Mouse (Mus musculus): ENCODE measurements around the gene Clpp. TPM values are rescaled to one million over a fixed set of nuclear protein-coding genes. Genes with fewer than 3 reads are reported as not detected.

Gene Clpp
- polyA plus RNA-seq, 1 experiment from 2014 or later, result 71.1 TPM

DNA sequence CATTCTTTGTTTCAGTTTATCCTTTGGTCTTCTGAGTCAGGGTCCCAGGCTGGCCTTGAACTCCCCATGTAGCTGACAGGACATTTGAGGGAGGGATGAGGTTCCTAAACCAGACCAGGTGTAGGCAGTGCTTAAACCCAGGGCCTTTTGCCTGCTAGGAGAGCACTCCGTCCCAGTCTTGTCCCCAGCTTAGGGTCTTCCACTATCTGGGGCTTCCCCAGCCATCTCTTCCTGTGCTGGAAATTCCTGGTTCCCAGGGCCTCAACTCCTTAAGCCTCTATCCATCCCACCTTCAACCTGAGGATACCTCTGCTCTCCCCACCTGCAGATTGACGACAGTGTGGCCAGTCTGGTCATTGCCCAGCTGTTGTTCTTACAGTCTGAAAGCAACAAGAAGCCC, 861 bp downstream of the Clpp start:
- no peak for ATAC-seq
- peak overlapping the region; percentile 83; the same call in 1 of the 2 replicates for H3K4me2 ChIP-seq (replicated peaks; ENCODE audit: low read depth, low read length)
- peaks cover 8% of the 10 kb centered on the region; the same call in 1 of the 2 replicates for H3K36me3 ChIP-seq (ENCODE audit: insufficient read depth, low read length)
- no peak for TF ChIP-seq CTCF (IDR thresholded peaks at IDR 0.05)
- no peak for TF ChIP-seq EP300 (IDR thresholded peaks at IDR 0.05)
- WGBS, result 72% methylated on average over 2 of the region's 2 CpGs
- H3K27me3 ChIP-seq (replicated peaks; ENCODE audit: insufficient read depth, low read length), result no peaks in the 10 kb centered on the region
- no peaks in the 10 kb centered on the region for H3K4me1 ChIP-seq (ENCODE audit: insufficient read depth, low read depth, low read length)
- no peak overlapping the region for H3K9ac ChIP-seq (replicated peaks; ENCODE audit: low read depth)
- H3K9me3 ChIP-seq (ENCODE audit: low read length), result no peaks in the 10 kb centered on the region
- no peak for DNase-seq (ENCODE audit: low spot score)
- peak overlapping the region; percentile 59 for H3K4me3 ChIP-seq (ENCODE audit: low read depth, low read length)
- no peak overlapping the region for H3K27ac ChIP-seq (ENCODE audit: low read length)

DNA sequence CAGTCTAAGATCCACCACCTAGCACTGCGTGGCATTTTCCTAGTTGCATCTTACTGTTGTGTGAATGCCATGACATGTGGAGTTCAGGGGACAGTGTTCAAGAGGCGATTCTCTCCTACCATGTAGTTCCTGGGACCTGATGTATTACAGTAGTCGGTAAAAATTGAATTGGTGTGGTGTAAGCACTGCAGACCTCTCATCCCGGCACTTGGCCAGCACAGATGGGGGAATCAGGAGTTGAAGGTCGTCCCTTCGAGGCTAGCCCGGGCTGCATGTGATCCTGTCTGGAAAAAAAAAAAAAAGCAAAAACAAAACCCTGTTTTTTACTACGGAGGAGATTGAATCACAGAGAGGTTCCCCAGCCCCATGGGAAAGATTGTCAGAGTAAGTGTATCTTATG, 4.9 kb downstream of the Clpp start:
- DNase-seq (ENCODE audit: low spot score) (no peak), ATAC-seq (no peak)
- TF ChIP-seq CTCF (IDR thresholded peaks at IDR 0.05) (no peak), EP300 (IDR thresholded peaks at IDR 0.05) (no peak)
- Histone ChIP-seq H3K27ac (ENCODE audit: low read length) (no peak overlapping the region), H3K27me3 (replicated peaks; ENCODE audit: insufficient read depth, low read length) (no peaks in the 10 kb centered on the region), H3K9ac (replicated peaks; ENCODE audit: low read depth) (no peak overlapping the region), H3K9me3 (ENCODE audit: low read length) (no peaks in the 10 kb centered on the region), H3K36me3 (ENCODE audit: insufficient read depth, low read length) (peaks cover 11% of the 10 kb centered on the region; the same call in 1 of the 2 replicates), H3K4me3 (ENCODE audit: low read depth, low read length) (no peak overlapping the region), H3K4me2 (replicated peaks; ENCODE audit: low read depth, low read length) (no peak overlapping the region), H3K4me1 (ENCODE audit: insufficient read depth, low read depth, low read length) (no peaks in the 10 kb centered on the region; the same call in 1 of the 2 replicates)
- 82% methylated on average over 8 of the region's 8 CpGs for WGBS

DNA sequence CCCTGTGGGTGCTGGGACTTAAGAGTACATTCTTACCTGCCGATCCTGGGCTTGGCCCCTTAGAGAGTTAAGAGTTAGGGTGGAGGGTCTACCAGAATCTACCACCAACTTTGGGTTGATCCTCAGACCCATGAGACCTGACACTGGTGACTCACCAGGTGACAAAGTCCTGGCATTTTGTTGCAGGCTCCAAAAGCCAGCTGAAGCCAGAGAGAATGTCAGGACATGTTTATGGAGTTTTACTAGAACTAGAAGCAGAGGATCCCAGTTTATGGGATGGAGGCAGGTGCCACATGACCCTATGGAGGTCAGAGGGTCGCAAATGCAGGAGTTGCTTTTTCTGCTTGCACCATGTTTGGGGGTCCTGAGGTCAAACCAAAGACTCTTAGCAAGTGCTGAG, 6.4 kb downstream of the Clpp start:
- no peak overlapping the region for H3K9ac ChIP-seq (replicated peaks; ENCODE audit: low read depth)
- DNase-seq (ENCODE audit: low spot score), result no peak
- ATAC-seq, result no peak
- H3K27ac ChIP-seq (ENCODE audit: low read length), result no peak overlapping the region
- H3K4me2 ChIP-seq (replicated peaks; ENCODE audit: low read depth, low read length), result no peak overlapping the region
- no peaks in the 10 kb centered on the region; the same call in 1 of the 2 replicates for H3K4me1 ChIP-seq (ENCODE audit: insufficient read depth, low read depth, low read length)
- no peak overlapping the region for H3K4me3 ChIP-seq (ENCODE audit: low read depth, low read length)
- no peak for TF ChIP-seq EP300 (IDR thresholded peaks at IDR 0.05)
- no peak for TF ChIP-seq CTCF (IDR thresholded peaks at IDR 0.05)
- H3K9me3 ChIP-seq (ENCODE audit: low read length), result no peaks in the 10 kb centered on the region
- WGBS, result 65% methylated on average over 2 of the region's 2 CpGs
- H3K27me3 ChIP-seq (replicated peaks; ENCODE audit: insufficient read depth, low read length), result no peaks in the 10 kb centered on the region
- H3K36me3 ChIP-seq (ENCODE audit: insufficient read depth, low read length), result peaks cover 11% of the 10 kb centered on the region; the same call in 1 of the 2 replicates

DNA sequence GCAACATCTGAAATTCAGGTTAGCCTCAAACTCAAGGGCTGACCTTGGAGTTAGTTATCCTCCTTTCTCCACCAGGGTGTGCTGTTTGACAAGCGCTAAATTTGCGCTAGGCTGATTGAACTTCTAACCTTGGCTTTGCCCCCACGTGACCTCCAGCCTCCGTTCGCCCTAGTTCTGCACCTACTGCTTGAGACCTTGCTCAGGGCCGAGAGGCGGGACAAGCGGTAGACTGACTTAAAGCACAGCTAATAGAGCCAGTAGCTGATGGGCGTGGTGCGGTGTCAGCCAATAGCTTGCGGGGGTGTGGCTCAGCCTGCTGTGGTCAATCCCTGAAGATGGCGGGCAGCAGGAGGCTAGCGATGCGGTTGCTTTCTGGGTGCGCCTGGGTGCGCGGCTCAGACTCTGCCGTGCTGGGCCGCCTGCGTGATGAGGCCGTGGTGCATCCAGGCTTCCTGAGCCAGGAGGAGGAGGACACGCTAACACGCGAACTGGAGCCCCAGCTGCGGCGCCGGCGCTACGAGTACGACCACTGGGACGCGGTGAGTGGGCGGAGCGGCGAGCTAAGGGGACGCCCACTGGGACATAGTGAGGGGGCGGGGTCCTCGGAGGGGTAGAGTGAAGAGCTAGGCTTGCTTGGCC, 7.0 kb downstream of the Clpp start, which contains the start of gene Alkbh7:
Alkbh7 (plus strand) TSS at position 311 of the 639 bp plus-strand sequence.
- Histone ChIP-seq H3K9me3 (ENCODE audit: low read length) (no peaks in the 10 kb centered on the region), H3K9ac (replicated peaks; ENCODE audit: low read depth) (peak within 1 kb of the TSS; percentile 34), H3K4me1 (ENCODE audit: insufficient read depth, low read depth, low read length) (no peaks in the 10 kb centered on the region; the same call in 1 of the 2 replicates), H3K27me3 (replicated peaks; ENCODE audit: insufficient read depth, low read length) (no peaks in the 10 kb centered on the region), H3K36me3 (ENCODE audit: insufficient read depth, low read length) (peaks cover 11% of the 10 kb centered on the region; the same call in 1 of the 2 replicates), H3K4me2 (replicated peaks; ENCODE audit: low read depth, low read length) (peak within 1 kb of the TSS; percentile 59), H3K27ac (ENCODE audit: low read length) (peak within 1 kb of the TSS; percentile 59), H3K4me3 (ENCODE audit: low read depth, low read length) (peak within 1 kb of the TSS; percentile 74)
- WGBS, result under 1% methylated on average over 37 of the region's 38 CpGs
- DNase-seq (ENCODE audit: low spot score), result peak; percentile 100
- TF ChIP-seq EP300 (IDR thresholded peaks at IDR 0.05) (no peak; the same call in 1 of the 2 replicates), CTCF (IDR thresholded peaks at IDR 0.05) (peak; percentile 90)
- ATAC-seq, result peak; percentile 100

DNA sequence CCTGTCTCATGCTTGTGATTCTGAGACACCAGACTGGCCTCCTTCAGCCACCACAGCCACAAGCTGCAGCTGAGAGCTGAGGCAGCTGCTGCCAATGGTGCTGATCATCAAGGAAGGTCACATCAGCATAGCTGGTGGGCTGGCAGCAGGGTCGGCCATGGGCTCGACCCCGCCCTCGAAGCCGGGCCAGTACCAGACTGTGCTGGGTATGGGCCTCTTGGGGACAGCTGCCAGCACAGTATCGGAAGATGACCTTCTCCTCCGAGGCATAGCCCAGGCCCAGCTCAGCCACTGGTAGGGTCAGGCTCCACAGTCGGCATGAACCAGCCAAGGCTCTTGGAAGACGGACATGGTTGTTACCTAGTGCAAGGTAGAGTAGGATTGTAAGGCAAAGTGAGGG, 9.3 kb downstream of the Clpp start:
- Histone ChIP-seq H3K4me1 (ENCODE audit: insufficient read depth, low read depth, low read length) (no peaks in the 10 kb centered on the region; the same call in 1 of the 2 replicates), H3K27ac (ENCODE audit: low read length) (no peak overlapping the region), H3K9me3 (ENCODE audit: low read length) (no peaks in the 10 kb centered on the region), H3K36me3 (ENCODE audit: insufficient read depth, low read length) (peaks cover 15% of the 10 kb centered on the region), H3K4me2 (replicated peaks; ENCODE audit: low read depth, low read length) (no peak overlapping the region), H3K27me3 (replicated peaks; ENCODE audit: insufficient read depth, low read length) (no peaks in the 10 kb centered on the region), H3K4me3 (ENCODE audit: low read depth, low read length) (no peak overlapping the region), H3K9ac (replicated peaks; ENCODE audit: low read depth) (no peak overlapping the region)
- WGBS, result 94% methylated on average over 9 of the region's 9 CpGs
- DNase-seq (ENCODE audit: low spot score), result no peak
- ATAC-seq, result no peak
- TF ChIP-seq CTCF (IDR thresholded peaks at IDR 0.05) (no peak), EP300 (IDR thresholded peaks at IDR 0.05) (no peak)

DNA sequence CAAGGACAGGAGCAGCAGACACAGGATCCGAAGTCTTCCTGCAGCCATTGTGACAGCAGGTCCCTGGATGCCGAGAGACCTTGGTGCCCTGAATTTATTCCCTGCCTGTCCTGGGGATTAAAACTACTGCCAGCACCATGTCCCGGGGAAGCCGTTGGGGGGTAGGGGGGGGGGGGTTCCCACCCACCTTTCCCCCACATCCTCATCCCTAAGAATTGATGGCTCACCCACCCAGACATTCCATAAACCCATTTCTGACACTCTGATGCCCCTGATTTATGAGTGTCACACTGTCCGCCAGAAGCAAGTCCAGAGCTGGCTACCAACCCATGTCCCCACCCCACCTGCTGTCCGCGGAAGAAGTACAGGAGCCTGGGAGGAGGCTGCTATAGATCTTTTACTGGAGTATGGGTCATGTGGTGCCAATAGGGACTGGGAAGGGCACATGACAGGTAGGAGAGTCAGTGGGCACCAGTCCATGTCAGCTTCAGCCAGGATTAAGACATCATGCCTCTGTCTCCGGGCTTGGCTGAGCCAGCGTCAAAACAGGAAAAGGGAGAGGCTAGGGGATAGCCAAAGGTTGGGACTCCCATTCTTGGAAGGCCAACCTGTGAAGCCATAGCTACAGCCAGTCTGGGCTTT, 10.0 kb downstream of the Clpp start, which contains the start of gene Pspn:
Pspn (minus strand) TSS at position 51 of the 642 bp plus-strand sequence.
- H3K27me3 ChIP-seq (replicated peaks; ENCODE audit: insufficient read depth, low read length), result no peaks in the 10 kb centered on the region
- WGBS, result 87% methylated on average over 9 of the region's 9 CpGs
- H3K36me3 ChIP-seq (ENCODE audit: insufficient read depth, low read length), result peaks cover 17% of the 10 kb centered on the region
- no peaks in the 10 kb centered on the region; the same call in 1 of the 2 replicates for H3K4me1 ChIP-seq (ENCODE audit: insufficient read depth, low read depth, low read length)
- no peak within 1 kb of the TSS for H3K27ac ChIP-seq (ENCODE audit: low read length)
- DNase-seq (ENCODE audit: low spot score) (no peak), ATAC-seq (no peak)
- TF ChIP-seq CTCF (IDR thresholded peaks at IDR 0.05), result no peak
- no peak for TF ChIP-seq EP300 (IDR thresholded peaks at IDR 0.05)
- no peak within 1 kb of the TSS for H3K4me2 ChIP-seq (replicated peaks; ENCODE audit: low read depth, low read length)
- no peak within 1 kb of the TSS for H3K9ac ChIP-seq (replicated peaks; ENCODE audit: low read depth)
- no peaks in the 10 kb centered on the region for H3K9me3 ChIP-seq (ENCODE audit: low read length)
- no peak within 1 kb of the TSS for H3K4me3 ChIP-seq (ENCODE audit: low read depth, low read length)
